8 mouse cellular contexts compared by ENCODE assay signal in genomic region chr17:44733544-44734310, GRCm38 (mm10). TPM values are rescaled to one million over a fixed set of nuclear protein-coding genes. Genes with fewer than 3 reads are reported as not detected.
DNase-seq lines count a peak whose midpoint lies in the region; ATAC-seq and TF ChIP-seq lines count a peak whose summit lies in the region.

No protein-coding gene starts in this region.

- H3K4me3 ChIP-seq in embryonic facial prominence, embryonic 14.5 days (ENCODE audit: low read depth, low read length), result peak overlapping the region; percentile 71
- H3K4me3 ChIP-seq in limb, embryonic 11.5 days (ENCODE audit: low read depth, low read length), result peak overlapping the region; percentile 60
- H3K4me3 ChIP-seq in olfactory bulb, adult 2 months (ENCODE audit: insufficient read depth, low read depth, low read length), result peak overlapping the region; percentile 92

- no peak for TF ChIP-seq POLR2A in olfactory bulb, adult 2 months (IDR thresholded peaks at IDR 0.05; ENCODE audit: insufficient read depth, low read depth, low read length)

- H3K9ac ChIP-seq in embryonic facial prominence, embryonic 14.5 days (ENCODE audit: low read depth, low read length), result peak overlapping the region; percentile 92
- peak overlapping the region; percentile 73; the same call in 1 of the 2 replicates for H3K9ac ChIP-seq in limb, embryonic 11.5 days (ENCODE audit: low read length)

- H3K4me1 ChIP-seq in embryonic facial prominence, embryonic 14.5 days (ENCODE audit: control insufficient read depth, insufficient read depth, low read length), result peaks cover 10% of the 10 kb centered on the region
- peaks cover 8% of the 10 kb centered on the region; the same call in 1 of the 2 replicates for H3K4me1 ChIP-seq in limb, embryonic 11.5 days (ENCODE audit: control insufficient read depth, insufficient read depth, low read length)
- H3K4me1 ChIP-seq in olfactory bulb, adult 2 months (ENCODE audit: control insufficient read depth, insufficient read depth, low read length), result peaks cover 2% of the 10 kb centered on the region; the same call in 1 of the 2 replicates

- TF ChIP-seq CTCF in olfactory bulb, adult 2 months (IDR thresholded peaks at IDR 0.05; ENCODE audit: insufficient read depth, low read depth, low read length), result no peak

- WGBS in embryonic facial prominence, embryonic 14.5 days, result 5% methylated on average over 23 of the region's 23 CpGs
- WGBS in limb, embryonic 11.5 days, result 1% methylated on average over 23 of the region's 23 CpGs
- WGBS in olfactory bulb, adult 2 months, result 13% methylated on average over 23 of the region's 23 CpGs

- H3K36me3 ChIP-seq in embryonic facial prominence, embryonic 14.5 days (ENCODE audit: control insufficient read depth, insufficient read depth, low read length), result no peaks in the 10 kb centered on the region
- H3K36me3 ChIP-seq in limb, embryonic 11.5 days (ENCODE audit: control insufficient read depth, insufficient read depth, low read length), result no peaks in the 10 kb centered on the region

- H3K27ac ChIP-seq in embryonic facial prominence, embryonic 14.5 days (replicated peaks; ENCODE audit: low read depth, low read length), result peak overlapping the region; percentile 93
- H3K27ac ChIP-seq in limb, embryonic 11.5 days (replicated peaks; ENCODE audit: low read depth, low read length), result no peak overlapping the region
- 0 out of 2 replicates have a peak overlapping the region, but pooled peaks have one; percentile 36 for H3K27ac ChIP-seq in olfactory bulb, adult 2 months (ENCODE audit: insufficient read depth, low read depth, low read length)

- H3K9me3 ChIP-seq in embryonic facial prominence, embryonic 14.5 days (ENCODE audit: control insufficient read depth, low read length), result no peaks in the 10 kb centered on the region
- H3K9me3 ChIP-seq in limb, embryonic 11.5 days (ENCODE audit: control insufficient read depth, low read length), result no peaks in the 10 kb centered on the region

- ATAC-seq in embryonic facial prominence, embryonic 14.5 days (ENCODE audit: low read depth), result no peak
- ATAC-seq in limb, embryonic 11.5 days (ENCODE audit: insufficient number of reproducible peaks, low FRiP score, low TSS enrichment, low read depth), result no peak

- H3K4me2 ChIP-seq in embryonic facial prominence, embryonic 14.5 days (ENCODE audit: low read depth, low read length), result peak overlapping the region; percentile 89
- peak overlapping the region; percentile 66 for H3K4me2 ChIP-seq in limb, embryonic 11.5 days (ENCODE audit: low read depth, severe bottlenecking)

- H3K27me3 ChIP-seq in embryonic facial prominence, embryonic 14.5 days (replicated peaks; ENCODE audit: control insufficient read depth, insufficient read depth, low read length), result peaks cover 22% of the 10 kb centered on the region
- peaks cover 36% of the 10 kb centered on the region for H3K27me3 ChIP-seq in limb, embryonic 11.5 days (ENCODE audit: control insufficient read depth, insufficient read depth, low read length)

- DNase-seq in embryo, embryonic 10.5 days (ENCODE audit: low spot score), result peak; percentile 26
- DNase-seq in embryo, embryonic 11 days, result no peak
- peak; percentile 84 for DNase-seq in 3134 (ENCODE audit: extremely low read depth, insufficient read length, low spot score)
- DNase-seq in embryonic facial prominence, embryonic 14.5 days (ENCODE audit: low spot score), result no peak
- peak; percentile 48 for DNase-seq in limb, embryonic 11.5 days (ENCODE audit: low spot score)
- no peak for DNase-seq in spleen, adult 12 weeks (ENCODE audit: low spot score)
- no peak for DNase-seq in ovary, adult 18-20 months (ENCODE audit: low spot score)

RNA-seq across cellular contexts. Expression of gene Supt3, which starts 43.2 kb away (rescaled TPM):
- 17.6 and 19.8 TPM in 2 replicates for polyA plus RNA-seq in embryonic facial prominence, embryonic 14.5 days (2014; fragmentation: Nextera tagmentation; extraction: Ambion mirVana)
- polyA plus RNA-seq in limb, embryonic 11.5 days (2014; fragmentation: Nextera tagmentation; extraction: Ambion mirVana), result 25.5 and 27.0 TPM in 2 replicates
- polyA plus RNA-seq in olfactory bulb, adult 2 months (2012; ENCODE audit: insufficient read depth, insufficient read length, low replicate concordance, missing spikeins), result not detected in 2 replicates

Comparison
In these comparisons a context has a peak if more than half of its experiments do, and no peak if none do; other contexts are left out.
1. DNase-seq: peak in embryo, embryonic 10.5 days (single experiment), 3134 (single experiment) and limb, embryonic 11.5 days (single experiment); none in embryo, embryonic 11 days (single experiment), embryonic facial prominence, embryonic 14.5 days (single experiment), spleen, adult 12 weeks (single experiment) and ovary, adult 18-20 months (single experiment).
2. RNA of gene Supt3, which starts 43.2 kb away (polyA plus RNA-seq): 25.5 to 27.0 TPM in limb, embryonic 11.5 days and 17.6 to 19.8 TPM in embryonic facial prominence, embryonic 14.5 days; not detected in olfactory bulb, adult 2 months; every median in the first group is over 10 times any median in the second.
3. Peak in every context shown above with its lines, with median percentiles within 50 percentile points of each other: H3K4me3 ChIP-seq.